Mouse (Mus musculus) stomach, embryonic 15.5 days (tissue): Measurements from ENCODE around the gene Thap7. TPM values are rescaled to one million over a fixed set of nuclear protein-coding genes. Genes with fewer than 3 reads are reported as not detected.
A peak's percentile ranks its signal among the peaks of the same experiment; 100 is the strongest.
"Not testable (repeated sequence)": the region's sequence is repeated elsewhere in the genome, so short reads cannot be mapped to it uniquely, and the experiment has no call there.

Source experiments
- ATAC-seq: fragments of 200-750 bp; cut with Nextera tagmentation; 2 replicates; pipeline ENCODE4 v1.8.0; 2017; ENCODE audit warnings: low read depth, moderate number of reproducible peaks, moderate TSS enrichment; ENCODE audit not compliant: insufficient read depth, low FRiP score
- H3K27ac ChIP-seq: fragments of 300-500 bp; sonication (generic); 2 replicates; pipeline ENCODE4 v1.5.1; 2015; ENCODE audit warnings: mild to moderate bottlenecking, inconsistent platforms
- H3K27me3 ChIP-seq: fragments of 300-500 bp; sonication (generic); replicated peaks from 2 replicates; pipeline ENCODE4 v1.6.1; 2015; ENCODE audit warnings: inconsistent platforms
- H3K36me3 ChIP-seq: fragments of 300-500 bp; sonication (generic); 2 replicates; pipeline ENCODE4 v1.6.1; 2015; ENCODE audit warnings: inconsistent platforms
- H3K4me1 ChIP-seq: fragments of 300-500 bp; sonication (generic); 2 replicates; pipeline ENCODE4 v1.6.1; 2015; ENCODE audit warnings: inconsistent platforms
- H3K4me2 ChIP-seq: fragments of 300-500 bp; sonication (generic); 2 replicates; pipeline ENCODE4 v1.6.1; 2015; ENCODE audit warnings: mild to moderate bottlenecking, inconsistent platforms
- H3K4me3 ChIP-seq: fragments of 300-500 bp; sonication (generic); replicated peaks from 2 replicates; pipeline ENCODE4 v1.5.1; 2015; ENCODE audit warnings: inconsistent platforms
- H3K9ac ChIP-seq: fragments of 300-500 bp; sonication (generic); 2 replicates; pipeline ENCODE4 v1.6.1; 2015; ENCODE audit warnings: inconsistent platforms
- H3K9me3 ChIP-seq: fragments of 300-500 bp; sonication (generic); 2 replicates; pipeline ENCODE4 v1.6.1; 2016; ENCODE audit warnings: inconsistent platforms
- WGBS: fragments of 180-500 bp; shearing (Covaris S2); methylation state at CpG from one replicate; pipeline ENCODE4 v1.1.7; 2015; 5-methylcytosine and 5-hydroxymethylcytosine counted together
- polyA plus RNA-seq: library from polyadenylated mRNA; unstranded; fragments of >200 nt; fragmentation: Nextera tagmentation; extraction: Ambion mirVana; gene quantifications from 2 replicates; pipeline ENCODE4 v1.2.1, GENCODE M21; 2015

Gene Thap7
- polyA plus RNA-seq, 1 experiment from 2014 or later: 60.8 TPM

DNA sequence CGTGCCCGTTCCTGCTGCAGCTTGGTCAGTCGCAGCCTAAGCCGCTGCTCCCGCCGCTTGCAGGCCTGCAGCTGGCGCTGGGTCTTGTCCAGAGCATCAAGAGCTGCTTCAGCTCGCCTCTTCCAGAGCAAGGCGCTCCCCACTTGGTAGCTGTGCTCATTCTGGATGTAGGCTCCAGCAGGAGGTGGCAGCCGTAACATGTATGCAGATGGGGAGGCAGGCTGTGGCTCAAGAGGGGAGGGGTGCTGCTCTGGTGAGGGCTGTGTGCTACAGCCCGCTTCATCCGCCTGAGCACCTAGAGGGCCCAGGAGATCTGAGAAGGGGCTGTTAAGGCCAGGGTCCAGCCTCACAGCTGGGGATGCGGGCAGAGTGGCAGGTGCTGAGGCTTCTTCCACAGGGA lies 2.7 kb downstream of the Thap7 start:
- H3K4me1 ChIP-seq: peaks cover 14% of the 10 kb centered on the region; the same call in 1 of the 2 replicates
- no peak for ATAC-seq
- no peak overlapping the region for H3K4me2 ChIP-seq
- peaks cover 44% of the 10 kb centered on the region for H3K36me3 ChIP-seq
- H3K9ac ChIP-seq: no peak overlapping the region
- H3K27ac ChIP-seq: no peak overlapping the region
- 88% methylated on average over 13 of the region's 13 CpGs for WGBS
- H3K4me3 ChIP-seq: no peak overlapping the region
- no peaks in the 10 kb centered on the region for H3K9me3 ChIP-seq
- H3K27me3 ChIP-seq: no peaks in the 10 kb centered on the region

DNA sequence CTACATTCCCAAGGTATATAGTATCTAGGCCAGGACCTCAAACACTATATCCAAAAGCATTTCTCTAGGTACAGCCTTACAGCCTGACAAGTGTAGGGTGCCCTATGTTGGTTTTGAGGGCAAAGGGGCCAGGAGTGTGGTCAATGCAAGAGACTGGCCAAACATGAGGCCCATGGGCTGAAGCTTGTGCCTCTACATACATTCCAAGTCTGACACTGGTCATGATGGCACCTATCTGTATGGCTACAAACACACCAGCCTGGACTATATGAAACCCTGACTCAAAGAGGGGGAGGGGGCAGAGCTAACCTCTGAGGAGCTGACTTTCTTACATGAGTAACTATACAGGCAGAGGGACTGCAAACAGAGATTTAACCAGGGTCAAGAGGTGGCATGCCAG lies 3.3 kb downstream of the Thap7 start:
- no peak for ATAC-seq
- peaks cover 51% of the 10 kb centered on the region for H3K36me3 ChIP-seq
- no peak overlapping the region for H3K27ac ChIP-seq
- no peaks in the 10 kb centered on the region for H3K9me3 ChIP-seq
- no peak overlapping the region for H3K4me2 ChIP-seq
- no peak overlapping the region for H3K4me3 ChIP-seq
- no peaks in the 10 kb centered on the region for H3K27me3 ChIP-seq
- peaks cover 14% of the 10 kb centered on the region; the same call in 1 of the 2 replicates for H3K4me1 ChIP-seq
- H3K9ac ChIP-seq: no peak overlapping the region

DNA sequence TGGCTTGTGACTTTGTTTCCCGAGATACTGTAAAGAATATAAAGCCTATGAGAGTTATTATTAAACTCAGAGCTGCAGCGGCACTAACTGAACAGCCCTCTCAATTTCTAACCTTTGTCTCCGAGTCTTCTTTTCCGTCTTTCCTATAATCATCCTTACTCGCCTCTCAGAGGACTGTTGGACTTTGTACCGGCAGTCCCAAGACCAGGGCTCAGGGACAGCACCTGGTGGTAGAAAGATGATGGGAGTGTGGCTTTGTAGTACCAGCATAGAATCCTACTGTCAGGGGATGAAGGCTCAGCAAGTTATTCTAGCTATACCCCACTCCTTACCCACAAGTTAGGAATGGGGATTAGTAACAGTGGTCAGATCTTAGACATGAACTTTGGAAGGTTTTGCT lies 4.7 kb downstream of the Thap7 start:
- no peak for ATAC-seq
- no peak overlapping the region for H3K27ac ChIP-seq
- 90% methylated on average over 6 of the region's 6 CpGs for WGBS
- no peaks in the 10 kb centered on the region for H3K27me3 ChIP-seq
- H3K4me3 ChIP-seq: no peak overlapping the region
- no peak overlapping the region for H3K4me2 ChIP-seq
- no peak overlapping the region for H3K9ac ChIP-seq
- H3K4me1 ChIP-seq: peaks cover 8% of the 10 kb centered on the region; the same call in 1 of the 2 replicates
- H3K9me3 ChIP-seq: no peaks in the 10 kb centered on the region
- peaks cover 60% of the 10 kb centered on the region for H3K36me3 ChIP-seq

DNA sequence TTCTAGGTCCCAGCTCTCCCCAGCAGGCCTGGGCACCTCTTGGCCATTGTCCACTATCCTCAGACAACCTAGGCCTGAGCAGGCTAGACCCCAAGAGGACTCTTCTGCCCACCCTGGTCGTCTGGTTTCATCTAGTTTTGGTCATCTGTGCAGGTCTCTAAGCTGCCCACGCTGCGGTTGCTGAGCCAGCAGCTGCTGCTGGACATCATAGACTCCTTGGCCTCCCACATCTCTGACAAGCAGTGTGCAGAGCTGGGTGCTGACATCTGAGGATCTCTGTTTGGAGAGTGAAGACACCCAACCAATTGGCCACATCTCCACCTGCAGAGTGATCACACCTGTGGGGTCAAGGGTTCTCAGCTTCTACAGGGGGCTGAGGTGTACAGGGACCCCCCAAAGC lies 5.4 kb downstream of the Thap7 start:
- H3K36me3 ChIP-seq: peaks cover 67% of the 10 kb centered on the region

DNA sequence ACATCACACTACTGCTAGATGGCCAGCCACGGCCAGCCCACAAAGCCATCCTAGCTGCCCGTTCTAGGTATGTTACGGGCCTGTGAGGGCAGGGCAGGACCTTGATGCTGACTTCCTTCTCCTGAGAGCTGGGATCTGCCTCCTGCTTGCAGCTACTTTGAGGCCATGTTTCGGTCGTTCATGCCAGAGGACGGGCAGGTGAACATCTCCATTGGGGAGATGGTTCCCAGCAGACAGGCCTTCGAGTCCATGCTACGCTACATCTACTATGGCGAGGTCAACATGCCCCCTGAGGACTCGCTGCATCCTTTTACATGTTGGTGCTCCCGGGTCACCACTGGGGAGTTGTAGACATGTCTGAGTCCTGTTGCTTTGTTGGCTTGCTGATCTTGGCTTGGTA lies 6.8 kb downstream of the Thap7 start:
- Histone ChIP-seq H3K27me3 (no peaks in the 10 kb centered on the region), H3K36me3 (peaks cover 72% of the 10 kb centered on the region), H3K9me3 (no peaks in the 10 kb centered on the region), H3K4me2 (no peak overlapping the region), H3K27ac (no peak overlapping the region), H3K9ac (no peak overlapping the region), H3K4me3 (no peak overlapping the region), H3K4me1 (no peaks in the 10 kb centered on the region)
- ATAC-seq: no peak
- 91% methylated on average over 11 of the region's 11 CpGs for WGBS

More for the DNA sequence above, 5.4 kb downstream of the Thap7 start:
- Histone ChIP-seq H3K4me1 (peaks cover 8% of the 10 kb centered on the region; the same call in 1 of the 2 replicates), H3K4me2 (no peak overlapping the region), H3K4me3 (no peak overlapping the region), H3K9ac (no peak overlapping the region), H3K27ac (no peak overlapping the region), H3K9me3 (no peaks in the 10 kb centered on the region), H3K27me3 (no peaks in the 10 kb centered on the region)
- 90% methylated on average over 3 of the region's 3 CpGs for WGBS
- ATAC-seq: no peak

DNA sequence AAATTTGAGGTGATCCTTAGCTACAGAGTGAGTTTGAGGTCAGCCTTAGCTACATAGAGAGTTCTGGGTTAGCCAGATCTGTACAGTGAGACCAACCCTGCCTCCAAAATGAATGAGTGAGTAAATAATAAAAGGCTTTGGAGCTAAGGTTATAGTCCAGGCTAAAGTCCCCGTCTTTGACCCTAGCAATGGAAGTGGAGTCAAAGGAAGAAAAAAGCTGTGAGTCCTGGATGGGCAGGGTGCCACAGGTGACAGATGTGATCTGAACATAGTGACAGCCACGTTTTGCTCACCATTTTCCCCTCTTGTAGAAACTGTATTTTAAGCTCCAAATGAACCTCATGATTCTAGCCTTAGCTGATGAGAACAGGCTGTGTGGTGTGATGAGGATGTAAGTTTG lies 12.0 kb downstream of the Thap7 start:
- no peak overlapping the region for H3K4me3 ChIP-seq
- H3K27me3 ChIP-seq: no peaks in the 10 kb centered on the region
- ATAC-seq: no peak
- peaks cover 66% of the 10 kb centered on the region for H3K36me3 ChIP-seq
- no peak overlapping the region for H3K27ac ChIP-seq
- no peak overlapping the region for H3K9ac ChIP-seq
- no peaks in the 10 kb centered on the region for H3K4me1 ChIP-seq
- 86% methylated on average over 2 of the region's 2 CpGs for WGBS
- H3K9me3 ChIP-seq: no peaks in the 10 kb centered on the region
- no peak overlapping the region for H3K4me2 ChIP-seq

DNA sequence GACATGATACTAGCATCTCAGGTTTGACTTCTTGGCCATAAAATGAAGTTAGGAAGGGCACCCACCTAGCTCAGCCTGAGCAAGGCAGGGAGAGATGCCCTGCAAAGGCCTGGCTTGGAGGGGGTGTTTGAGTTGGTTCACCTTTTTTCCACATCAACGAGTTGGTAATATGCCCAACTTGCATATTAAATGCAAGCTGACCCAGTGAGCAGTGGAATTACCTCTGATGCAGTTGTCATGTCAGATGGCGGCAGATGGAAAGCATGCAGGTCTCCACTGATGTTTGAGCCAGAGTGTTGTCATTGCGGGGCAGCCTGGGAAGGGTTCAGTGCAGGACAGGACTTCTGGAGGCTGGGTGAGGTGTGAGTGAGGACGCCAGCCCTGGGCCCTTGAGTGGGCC lies 19.5 kb downstream of the Thap7 start:
- Histone ChIP-seq H3K36me3 (peaks cover 41% of the 10 kb centered on the region), H3K9me3 (no peaks in the 10 kb centered on the region), H3K4me2 (no peak overlapping the region), H3K27ac (no peak overlapping the region), H3K4me1 (peaks cover 11% of the 10 kb centered on the region), H3K27me3 (no peaks in the 10 kb centered on the region), H3K9ac (no peak overlapping the region), H3K4me3 (no peak overlapping the region)
- no peak for ATAC-seq
- WGBS: 92% methylated on average over 4 of the region's 4 CpGs

DNA sequence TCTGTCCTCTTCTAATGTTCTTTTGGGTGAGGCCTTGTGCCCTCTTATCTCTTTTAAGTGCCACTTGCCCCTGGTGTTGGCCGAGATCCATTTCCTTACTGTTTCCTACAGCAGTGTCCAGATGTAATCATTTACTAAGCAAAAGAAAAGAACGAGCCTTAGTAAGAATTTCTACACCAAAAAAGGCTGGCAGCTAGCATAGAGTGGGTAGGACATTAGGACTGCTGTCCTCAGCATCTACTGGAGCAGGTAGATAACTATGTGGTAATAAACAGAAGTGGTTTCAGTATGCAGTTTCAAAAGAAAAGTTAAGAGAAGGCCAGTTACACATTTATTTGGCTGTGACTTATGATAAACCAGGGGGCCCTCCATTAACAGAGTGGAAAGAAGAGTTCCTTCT lies 20.2 kb downstream of the Thap7 start:
- 75% methylated on average over 2 of the region's 2 CpGs for WGBS
- H3K27ac ChIP-seq: no peak overlapping the region
- H3K9ac ChIP-seq: no peak overlapping the region

DNA sequence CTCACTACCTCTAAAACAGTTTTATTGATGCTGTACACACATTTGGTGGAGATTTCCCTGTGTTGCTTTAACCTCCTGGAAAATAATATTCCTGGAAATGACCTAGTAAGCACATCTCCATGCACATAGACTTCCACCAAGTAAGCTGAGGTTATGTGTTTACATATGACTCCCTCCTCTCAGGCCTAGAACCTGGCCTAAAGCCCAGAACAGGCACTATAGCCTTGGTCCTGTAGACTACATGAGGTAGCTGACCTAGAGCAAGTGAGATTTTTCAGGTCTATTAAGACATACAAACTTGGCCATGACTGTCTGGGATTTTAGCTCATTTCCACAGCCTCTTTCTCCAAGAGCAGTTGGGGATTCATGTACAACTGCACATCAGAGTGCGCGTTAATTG lies 20.8 kb downstream of the Thap7 start:
- no peak for ATAC-seq

More for the DNA sequence above, 20.2 kb downstream of the Thap7 start:
- peaks cover 11% of the 10 kb centered on the region for H3K4me1 ChIP-seq
- H3K36me3 ChIP-seq: peaks cover 34% of the 10 kb centered on the region
- no peaks in the 10 kb centered on the region for H3K27me3 ChIP-seq
- no peak overlapping the region for H3K4me2 ChIP-seq
- no peak for ATAC-seq
- H3K9me3 ChIP-seq: no peaks in the 10 kb centered on the region
- H3K4me3 ChIP-seq: no peak overlapping the region

DNA sequence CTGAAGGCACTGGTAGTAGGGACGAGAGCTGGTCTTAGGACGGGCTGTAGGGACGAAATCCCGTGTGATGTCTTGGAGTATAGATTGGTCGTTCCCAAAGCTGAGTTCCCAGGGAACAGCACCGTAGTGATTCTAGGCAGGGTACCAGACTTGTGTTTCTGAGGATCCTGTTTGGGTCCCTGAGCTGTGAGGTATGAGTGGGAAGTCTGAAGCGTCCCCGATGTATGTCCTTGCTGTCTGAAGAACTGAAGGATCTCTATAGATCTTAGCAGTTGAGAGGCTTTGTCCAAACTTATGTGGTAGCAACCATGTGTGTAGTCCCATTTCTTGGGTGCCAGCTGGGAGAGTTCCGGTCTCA lies 21.7 kb downstream of the Thap7 start:
- Histone ChIP-seq H3K4me3 (peak overlapping the region; percentile 68), H3K27me3 (no peaks in the 10 kb centered on the region), H3K9ac (peak overlapping the region; percentile 64), H3K27ac (peak overlapping the region; percentile 96; the same call in 1 of the 2 replicates), H3K4me2 (peak overlapping the region; percentile 70), H3K36me3 (peaks cover 26% of the 10 kb centered on the region), H3K4me1 (peaks cover 11% of the 10 kb centered on the region), H3K9me3 (no peaks in the 10 kb centered on the region)
- ATAC-seq: no peak
- WGBS: 10% methylated on average over 9 of the region's 9 CpGs

More for the DNA sequence above, 20.8 kb downstream of the Thap7 start:
- H3K27me3 ChIP-seq: no peaks in the 10 kb centered on the region
- H3K4me1 ChIP-seq: peaks cover 11% of the 10 kb centered on the region
- peaks cover 29% of the 10 kb centered on the region for H3K36me3 ChIP-seq
- WGBS: 95% methylated on average over 2 of the region's 2 CpGs
- no peaks in the 10 kb centered on the region for H3K9me3 ChIP-seq
- no peak overlapping the region for H3K27ac ChIP-seq
- H3K4me3 ChIP-seq: no peak overlapping the region
- no peak overlapping the region for H3K9ac ChIP-seq
- peak overlapping the region; percentile 70 for H3K4me2 ChIP-seq

DNA sequence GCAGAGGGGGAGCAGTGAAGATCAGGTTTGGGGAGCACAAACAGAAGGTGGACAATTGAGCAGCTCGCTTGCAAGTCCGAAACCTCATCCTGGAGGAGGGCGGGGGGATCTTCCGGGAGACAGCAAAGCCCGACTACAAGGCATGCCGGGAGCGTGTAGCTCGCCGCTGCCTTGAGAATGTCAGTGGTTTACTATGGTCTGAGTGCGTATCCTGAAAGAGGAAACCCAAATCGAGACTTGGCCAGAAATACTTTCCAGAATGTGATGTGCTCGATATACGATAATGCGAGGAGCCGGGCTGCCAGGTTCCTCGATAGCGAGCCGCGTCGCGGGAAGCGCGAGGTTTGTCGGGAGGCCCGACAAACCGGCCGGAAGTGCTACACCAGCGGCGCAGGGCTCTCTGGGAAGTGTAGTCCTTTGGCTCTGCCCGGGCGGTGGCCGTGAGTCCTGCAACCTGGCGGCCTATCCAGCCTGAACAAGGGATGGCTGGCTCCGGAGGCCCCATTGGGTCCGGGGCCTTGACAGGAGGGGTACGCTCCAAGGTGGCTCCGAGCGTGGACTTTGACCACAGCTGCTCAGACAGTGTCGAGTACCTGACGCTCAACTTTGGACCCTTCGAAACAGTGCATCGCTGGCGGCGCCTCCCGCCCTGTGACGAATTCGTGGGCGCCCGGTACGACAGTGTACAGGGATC lies 22.2 kb downstream of the Thap7 start, which contains the start of gene Lztr1:
Lztr1 (plus strand) TSS at position 143 of the 694 bp plus-strand sequence.
- Histone ChIP-seq H3K27me3 (no peaks in the 10 kb centered on the region), H3K9me3 (no peaks in the 10 kb centered on the region), H3K4me1 (peaks cover 11% of the 10 kb centered on the region), H3K27ac (peak within 1 kb of the TSS; percentile 96), H3K4me2 (peak within 1 kb of the TSS; percentile 70), H3K9ac (peak within 1 kb of the TSS; percentile 64), H3K36me3 (peaks cover 23% of the 10 kb centered on the region), H3K4me3 (peak within 1 kb of the TSS; percentile 68)
- WGBS: under 1% methylated on average over 50 of the region's 50 CpGs
- peak; percentile 95 for ATAC-seq

DNA sequence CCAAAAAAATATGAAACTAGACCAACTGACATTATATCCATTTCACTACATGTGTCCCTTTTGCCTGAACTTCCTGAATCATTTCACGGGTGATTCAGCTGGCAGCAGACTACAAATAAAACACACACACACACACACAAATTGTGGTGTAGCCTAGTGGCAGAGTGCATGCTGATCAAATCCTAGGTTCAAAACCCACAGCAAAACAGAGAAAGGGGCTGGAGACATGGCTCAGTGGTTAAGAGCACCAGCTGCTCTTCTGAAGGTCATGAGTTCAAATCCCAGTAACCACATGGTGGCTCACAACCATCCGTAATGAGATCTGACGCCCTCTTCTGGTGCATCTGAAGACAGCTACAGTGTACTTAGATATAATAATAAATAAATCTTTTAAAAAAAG lies 22.9 kb downstream of the Thap7 start:
- not testable (repeated sequence) for H3K9me3 ChIP-seq, ATAC-seq, H3K27me3 ChIP-seq
- peak overlapping the region; percentile 64; the same call in 1 of the 2 replicates for H3K9ac ChIP-seq
- peak overlapping the region; percentile 68 for H3K4me3 ChIP-seq
- peak overlapping the region; percentile 96 for H3K27ac ChIP-seq
- peak overlapping the region; percentile 70 for H3K4me2 ChIP-seq
- peaks cover 16% of the 10 kb centered on the region for H3K36me3 ChIP-seq
- 27% methylated on average over 3 of the region's 3 CpGs for WGBS
- peaks cover 11% of the 10 kb centered on the region for H3K4me1 ChIP-seq
